Mouse (Mus musculus) mesoderm, embryonic 11.5 days (tissue): Measurements from ENCODE around the gene Morn3.

Experiments used
- DNase-seq: peaks from one replicate; pipeline ENCODE4 v3.0.0-alpha.2; 2012; ENCODE audit warnings: low read depth, low spot score

Gene Morn3

GRCm38 (mm10) chr5:123060706-123061401, 14.0 kb upstream of the Morn3 start:
- DNase-seq = no peak

GRCm38 (mm10) chr5:123059757-123060520, 13.1 kb upstream of the Morn3 start:
- peak; percentile 44 for DNase-seq

- no peak for DNase-seq
These were observed 11.7 kb upstream of the Morn3 start for GRCm38 (mm10) chr5:123058251-123059102.

GRCm38 (mm10) chr5:123057366-123058250, 10.8 kb upstream of the Morn3 start:
- DNase-seq = peak; percentile 100

GRCm38 (mm10) chr5:123051736-123052135, 4.9 kb upstream of the Morn3 start:
- DNase-seq = no peak

GRCm38 (mm10) chr5:123050918-123051317, 4.1 kb upstream of the Morn3 start:
- no peak for DNase-seq

GRCm38 (mm10) chr5:123049271-123049670, 2.5 kb upstream of the Morn3 start:
- DNase-seq = peak; percentile 71

- DNase-seq = peak; percentile 76
These were observed 1.1 kb downstream of the Morn3 start for GRCm38 (mm10) chr5:123045561-123046295.

- no peak for DNase-seq
These were observed 3.0 kb downstream of the Morn3 start for GRCm38 (mm10) chr5:123043856-123044255.

- no peak for DNase-seq
These were observed 6.0 kb downstream of the Morn3 start for GRCm38 (mm10) chr5:123040796-123041195.

GRCm38 (mm10) chr5:123039120-123039752, 7.6 kb downstream of the Morn3 start:
- no peak for DNase-seq

GRCm38 (mm10) chr5:123038115-123038514, 8.7 kb downstream of the Morn3 start:
- DNase-seq = no peak

GRCm38 (mm10) chr5:123035564-123035963, 11.3 kb downstream of the Morn3 start:
- DNase-seq = no peak

GRCm38 (mm10) chr5:123035089-123035488, 11.7 kb downstream of the Morn3 start:
- DNase-seq = no peak

- DNase-seq = no peak
These were observed 13.1 kb downstream of the Morn3 start for GRCm38 (mm10) chr5:123033646-123034160.

- DNase-seq = no peak
These were observed 15.5 kb downstream of the Morn3 start for GRCm38 (mm10) chr5:123031312-123031711.

GRCm38 (mm10) chr5:123029729-123030128, 17.1 kb downstream of the Morn3 start:
- no peak for DNase-seq

- DNase-seq = no peak
These were observed 19.4 kb downstream of the Morn3 start for GRCm38 (mm10) chr5:123027436-123027835.

- DNase-seq = no peak
These were observed 20.4 kb downstream of the Morn3 start for GRCm38 (mm10) chr5:123026414-123026813.
